Mouse (Mus musculus): Measurements from ENCODE around the gene Zfp30. TPM values are rescaled to one million over a fixed set of nuclear protein-coding genes. Genes with fewer than 3 reads are reported as not detected.

Gene Zfp30
- polyA plus RNA-seq, 1 experiment: 4.4 TPM

DNA sequence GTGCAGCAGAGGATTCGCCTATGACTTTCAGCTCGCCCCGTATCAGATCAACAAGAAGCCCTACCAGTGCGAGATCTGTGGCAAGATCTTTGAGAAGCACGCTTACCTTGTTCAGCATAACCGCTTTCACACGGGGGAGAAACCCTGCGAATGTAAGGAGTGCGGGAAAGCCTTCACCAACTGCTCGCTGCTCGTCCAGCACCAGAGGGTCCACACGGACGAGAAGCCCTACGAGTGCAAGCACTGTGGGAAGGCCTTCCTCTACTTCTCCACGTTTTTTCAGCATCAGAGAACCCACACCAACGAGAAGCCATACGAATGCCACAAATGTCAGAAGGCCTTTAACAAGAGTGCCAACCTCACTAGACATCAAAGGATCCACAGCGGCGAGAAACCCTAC, 7.2 kb upstream of the Zfp30 start:
- no peak for TF ChIP-seq POLR2A (IDR thresholded peaks at IDR 0.05; ENCODE audit: low read depth, low read length)
- TF ChIP-seq CTCF (IDR thresholded peaks at IDR 0.05; ENCODE audit: borderline replicate concordance, insufficient read depth, low read length): no peak
- Histone ChIP-seq H3K27ac (ENCODE audit: insufficient read depth, low read length) (no peak overlapping the region), H3K4me3 (ENCODE audit: insufficient read depth, low read length) (no peak overlapping the region), H3K4me1 (ENCODE audit: control insufficient read depth, insufficient read depth, low read length) (no peaks in the 10 kb centered on the region)

- Histone ChIP-seq H3K4me3 (ENCODE audit: insufficient read depth, low read length) (no peak overlapping the region), H3K4me1 (ENCODE audit: control insufficient read depth, insufficient read depth, low read length) (no peaks in the 10 kb centered on the region), H3K27ac (ENCODE audit: insufficient read depth, low read length) (no peak overlapping the region)
- TF ChIP-seq CTCF (IDR thresholded peaks at IDR 0.05; ENCODE audit: borderline replicate concordance, insufficient read depth, low read length) (no peak), POLR2A (IDR thresholded peaks at IDR 0.05; ENCODE audit: low read depth, low read length) (no peak)
These were observed 6.4 kb upstream of the Zfp30 start for GRCm38 (mm10) chr7:29777372-29777771.

GRCm38 (mm10) chr7:29785023-29785422, 1.2 kb downstream of the Zfp30 start:
- H3K4me3 ChIP-seq (ENCODE audit: insufficient read depth, low read length): peak overlapping the region; percentile 77; the same call in 1 of the 2 replicates
- no peak for TF ChIP-seq CTCF (IDR thresholded peaks at IDR 0.05; ENCODE audit: borderline replicate concordance, insufficient read depth, low read length)
- TF ChIP-seq POLR2A (IDR thresholded peaks at IDR 0.05; ENCODE audit: low read depth, low read length): no peak
- no peak overlapping the region for H3K27ac ChIP-seq (ENCODE audit: insufficient read depth, low read length)
- peaks cover 3% of the 10 kb centered on the region; the same call in 1 of the 2 replicates for H3K4me1 ChIP-seq (ENCODE audit: control insufficient read depth, insufficient read depth, low read length)

DNA sequence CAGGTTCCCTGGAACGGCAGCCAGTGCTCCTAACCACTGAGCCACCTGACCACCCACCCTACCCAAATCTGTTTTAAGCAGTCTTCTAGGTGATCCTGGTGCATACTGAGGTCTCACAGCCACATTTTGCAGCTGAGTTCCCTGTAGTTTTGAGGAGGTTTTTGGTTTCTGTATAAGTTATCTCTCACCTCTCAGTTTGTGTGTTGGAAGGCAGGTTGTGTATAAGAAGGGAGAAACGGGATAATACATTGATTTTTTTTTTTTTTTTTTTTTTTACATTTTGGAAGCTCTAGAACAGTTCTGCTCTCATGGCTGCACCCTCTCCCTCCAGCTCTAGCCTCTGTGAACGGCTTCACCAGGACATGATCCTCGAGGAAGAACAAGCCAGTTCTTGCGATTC, 2.1 kb downstream of the Zfp30 start:
- Histone ChIP-seq H3K27ac (ENCODE audit: insufficient read depth, low read length) (no peak overlapping the region), H3K4me3 (ENCODE audit: insufficient read depth, low read length) (peak overlapping the region; percentile 13; the same call in 1 of the 2 replicates), H3K4me1 (ENCODE audit: control insufficient read depth, insufficient read depth, low read length) (peaks cover 3% of the 10 kb centered on the region; the same call in 1 of the 2 replicates)
- no peak for TF ChIP-seq POLR2A (IDR thresholded peaks at IDR 0.05; ENCODE audit: low read depth, low read length)
- TF ChIP-seq CTCF (IDR thresholded peaks at IDR 0.05; ENCODE audit: borderline replicate concordance, insufficient read depth, low read length): no peak

GRCm38 (mm10) chr7:29792906-29793305, 9.1 kb downstream of the Zfp30 start:
- H3K4me3 ChIP-seq (ENCODE audit: insufficient read depth, low read length): no peak overlapping the region
- H3K4me1 ChIP-seq (ENCODE audit: control insufficient read depth, insufficient read depth, low read length): peaks cover 3% of the 10 kb centered on the region; the same call in 1 of the 2 replicates
- H3K27ac ChIP-seq (ENCODE audit: insufficient read depth, low read length): no peak overlapping the region
- TF ChIP-seq POLR2A (IDR thresholded peaks at IDR 0.05; ENCODE audit: low read depth, low read length) (no peak), CTCF (IDR thresholded peaks at IDR 0.05; ENCODE audit: borderline replicate concordance, insufficient read depth, low read length) (no peak)

DNA sequence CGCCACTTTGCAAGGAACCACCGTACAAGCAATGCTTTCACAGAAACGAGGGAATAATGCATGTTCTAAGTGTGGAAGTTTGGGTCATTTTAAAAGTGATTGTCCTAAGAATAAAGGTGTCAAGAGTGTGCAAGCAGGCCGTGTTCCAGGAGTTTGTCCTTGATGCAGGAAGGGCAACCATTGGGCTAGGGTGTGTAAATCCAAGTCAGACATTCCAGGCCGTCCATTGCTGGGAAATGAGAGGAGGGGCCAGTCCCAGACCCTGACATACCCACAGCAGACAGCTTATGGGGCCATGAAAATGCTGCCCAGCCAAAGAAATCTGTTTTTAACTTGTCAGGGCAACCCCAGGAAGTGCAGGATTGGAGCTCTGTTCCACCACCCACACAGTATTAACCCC, 23.2 kb downstream of the Zfp30 start:
- no peaks in the 10 kb centered on the region for H3K4me1 ChIP-seq (ENCODE audit: control insufficient read depth, insufficient read depth, low read length)

DNA sequence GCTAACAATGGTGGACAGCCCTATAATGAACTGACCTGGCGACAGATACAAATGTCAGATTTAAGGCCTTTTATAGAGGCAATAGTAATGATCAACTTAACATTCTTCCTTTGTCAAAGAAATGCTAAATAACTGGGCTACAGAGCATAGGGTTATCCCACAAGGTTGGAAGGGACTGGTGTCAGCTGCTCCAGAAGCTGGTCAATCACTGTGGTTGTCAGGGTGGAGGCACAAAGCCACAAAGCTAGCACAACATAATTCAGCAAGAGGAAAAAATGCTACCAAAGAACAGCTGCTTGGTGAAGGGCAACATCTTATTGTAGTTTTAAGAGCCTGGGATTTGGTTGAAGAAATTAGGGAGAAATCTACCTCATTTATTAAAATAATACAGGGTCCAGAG, 28.4 kb downstream of the Zfp30 start:
- no peak overlapping the region for H3K27ac ChIP-seq (ENCODE audit: insufficient read depth, low read length)
- H3K4me3 ChIP-seq (ENCODE audit: insufficient read depth, low read length): no peak overlapping the region
- H3K4me1 ChIP-seq (ENCODE audit: control insufficient read depth, insufficient read depth, low read length): peaks cover 3% of the 10 kb centered on the region; the same call in 1 of the 2 replicates
- TF ChIP-seq POLR2A (IDR thresholded peaks at IDR 0.05; ENCODE audit: low read depth, low read length): no peak
- no peak for TF ChIP-seq CTCF (IDR thresholded peaks at IDR 0.05; ENCODE audit: borderline replicate concordance, insufficient read depth, low read length)

More for the DNA sequence above, 23.2 kb downstream of the Zfp30 start:
- no peak overlapping the region for H3K27ac ChIP-seq (ENCODE audit: insufficient read depth, low read length)
- H3K4me3 ChIP-seq (ENCODE audit: insufficient read depth, low read length): no peak overlapping the region
- TF ChIP-seq CTCF (IDR thresholded peaks at IDR 0.05; ENCODE audit: borderline replicate concordance, insufficient read depth, low read length) (no peak), POLR2A (IDR thresholded peaks at IDR 0.05; ENCODE audit: low read depth, low read length) (no peak)

DNA sequence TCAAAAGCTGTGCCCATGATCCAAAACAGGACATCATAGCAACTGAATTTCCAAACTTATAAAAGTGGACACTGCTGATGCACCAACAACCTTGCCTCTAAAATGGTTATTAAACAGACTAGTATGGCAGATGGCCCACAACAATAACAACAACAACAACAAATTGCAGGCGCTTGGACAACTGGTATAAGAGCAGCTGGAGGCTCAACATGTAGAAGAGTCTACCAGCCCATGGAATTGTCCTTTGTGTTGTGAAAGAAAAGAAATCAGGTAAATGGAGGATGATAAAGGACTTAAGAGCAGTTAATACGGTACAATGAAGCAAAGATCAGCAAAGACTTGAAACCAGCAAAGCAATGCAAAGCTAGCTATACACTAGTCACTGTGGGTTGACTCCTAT, 30.6 kb downstream of the Zfp30 start:
- H3K27ac ChIP-seq (ENCODE audit: insufficient read depth, low read length): no peak overlapping the region
- H3K4me1 ChIP-seq (ENCODE audit: control insufficient read depth, insufficient read depth, low read length): peaks cover 3% of the 10 kb centered on the region
- no peak for TF ChIP-seq CTCF (IDR thresholded peaks at IDR 0.05; ENCODE audit: borderline replicate concordance, insufficient read depth, low read length)
- no peak for TF ChIP-seq POLR2A (IDR thresholded peaks at IDR 0.05; ENCODE audit: low read depth, low read length)
- no peak overlapping the region for H3K4me3 ChIP-seq (ENCODE audit: insufficient read depth, low read length)

DNA sequence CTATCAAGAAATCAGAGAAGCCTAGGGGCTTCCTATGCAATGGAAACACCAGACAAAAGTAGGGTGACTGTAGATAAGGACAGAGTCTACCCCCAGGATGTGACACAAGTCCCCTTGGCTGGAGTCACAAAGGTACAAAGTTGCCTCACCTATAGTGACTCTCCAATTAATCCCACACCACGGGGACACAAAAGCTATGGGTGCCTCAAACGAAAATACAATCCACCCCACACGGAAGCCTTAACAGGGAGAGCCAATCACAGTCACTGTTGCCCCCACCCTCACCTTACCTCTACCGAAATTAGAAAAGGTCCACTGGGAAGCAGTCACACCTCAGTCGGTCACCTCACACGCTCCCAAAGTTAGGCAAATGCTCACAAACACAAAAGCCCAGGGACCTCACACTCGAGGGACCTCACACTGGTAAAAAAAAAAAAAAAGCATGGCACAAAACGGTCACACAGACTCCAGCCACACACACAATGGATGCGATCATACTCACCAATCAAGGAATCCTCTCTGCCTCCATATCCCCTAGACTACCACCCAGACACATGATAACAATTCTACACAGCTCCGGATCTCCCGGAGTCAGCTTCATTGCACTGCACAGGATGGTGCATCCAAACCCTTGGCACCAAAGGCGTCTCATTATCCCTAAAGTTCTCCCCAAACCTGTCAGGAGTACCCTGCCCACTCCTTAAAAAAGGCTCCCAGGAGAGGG, 31.4 kb downstream of the Zfp30 start:
- Histone ChIP-seq H3K4me3 (ENCODE audit: insufficient read depth, low read length) (peak overlapping the region; percentile 64), H3K4me1 (ENCODE audit: control insufficient read depth, insufficient read depth, low read length) (peaks cover 3% of the 10 kb centered on the region), H3K27ac (ENCODE audit: insufficient read depth, low read length) (0 out of 2 replicates have a peak overlapping the region, but pooled peaks have one; percentile 10)
- TF ChIP-seq CTCF (IDR thresholded peaks at IDR 0.05; ENCODE audit: borderline replicate concordance, insufficient read depth, low read length) (no peak), POLR2A (IDR thresholded peaks at IDR 0.05; ENCODE audit: low read depth, low read length) (no peak; the same call in 1 of the 2 replicates)

- TF ChIP-seq CTCF (IDR thresholded peaks at IDR 0.05; ENCODE audit: borderline replicate concordance, insufficient read depth, low read length) (no peak), POLR2A (IDR thresholded peaks at IDR 0.05; ENCODE audit: low read depth, low read length) (peak; percentile 90)
- H3K4me1 ChIP-seq (ENCODE audit: control insufficient read depth, insufficient read depth, low read length): peaks cover 3% of the 10 kb centered on the region
These were observed 32.2 kb downstream of the Zfp30 start, which contains the start of gene Zfp790 for GRCm38 (mm10) chr7:29815910-29816429. Zfp790 (plus strand) TSS chr7:29816114.

More at GRCm38 (mm10) chr7:29815910-29816429, 32.2 kb downstream of the Zfp30 start, which contains the start of gene Zfp790:
- Histone ChIP-seq H3K27ac (ENCODE audit: insufficient read depth, low read length) (peak within 1 kb of the TSS; percentile 77), H3K4me3 (ENCODE audit: insufficient read depth, low read length) (peak within 1 kb of the TSS; percentile 73)

Data from embryonic fibroblast, embryonic 13.5 days (primary cell).